Mouse (Mus musculus): ENCODE results near the gene App.

Gene App

GRCm38 (mm10) chr16:85084152-85084551 lies 89.4 kb downstream of the App start:
- no peak for DNase-seq (ENCODE audit: low spot score in 2 of 2)

GRCm38 (mm10) chr16:85075330-85075729 lies 98.2 kb downstream of the App start:
- no peak for DNase-seq (ENCODE audit: low spot score in 2 of 2)

GRCm38 (mm10) chr16:85074889-85075288 lies 98.7 kb downstream of the App start:
- DNase-seq (ENCODE audit: low spot score in 2 of 2), result no peak

- no peak for DNase-seq (ENCODE audit: low spot score in 2 of 2)
Measured at GRCm38 (mm10) chr16:85072624-85073023, 100.9 kb downstream of the App start.

- no peak for DNase-seq (ENCODE audit: low spot score in 2 of 2)
Measured at GRCm38 (mm10) chr16:85071791-85072190, 101.8 kb downstream of the App start.

- no peak for DNase-seq (ENCODE audit: low spot score in 2 of 2)
Measured at GRCm38 (mm10) chr16:85071248-85071647, 102.3 kb downstream of the App start.

GRCm38 (mm10) chr16:85067254-85067893 lies 106.2 kb downstream of the App start:
- no peak for DNase-seq (ENCODE audit: low spot score in 2 of 2)

GRCm38 (mm10) chr16:85066227-85066626 lies 107.3 kb downstream of the App start:
- no peak for DNase-seq (ENCODE audit: low spot score in 2 of 2)

- DNase-seq (ENCODE audit: low spot score in 2 of 2), result no peak
Measured at GRCm38 (mm10) chr16:85064800-85065199, 108.8 kb downstream of the App start.

- DNase-seq (ENCODE audit: low spot score in 2 of 2), result no peak
Measured at GRCm38 (mm10) chr16:85062732-85063131, 110.8 kb downstream of the App start.

GRCm38 (mm10) chr16:85061725-85062124 lies 111.8 kb downstream of the App start:
- DNase-seq (ENCODE audit: low spot score in 2 of 2), result no peak

- DNase-seq (ENCODE audit: low spot score in 2 of 2), result no peak
Measured at GRCm38 (mm10) chr16:85058138-85058537, 115.4 kb downstream of the App start.

GRCm38 (mm10) chr16:85056212-85056611 lies 117.4 kb downstream of the App start:
- DNase-seq (ENCODE audit: low spot score in 2 of 2), result no peak

- DNase-seq (ENCODE audit: low spot score in 2 of 2), result no peak
Measured at GRCm38 (mm10) chr16:85053996-85054395, 119.6 kb downstream of the App start.

GRCm38 (mm10) chr16:85047310-85047709 lies 126.3 kb downstream of the App start:
- no peak for DNase-seq (ENCODE audit: low spot score in 2 of 2)

- DNase-seq (ENCODE audit: low spot score in 2 of 2), result no peak
Measured at GRCm38 (mm10) chr16:85041153-85041959, 132.2 kb downstream of the App start.

GRCm38 (mm10) chr16:85038731-85039130 lies 134.8 kb downstream of the App start:
- DNase-seq (ENCODE audit: low spot score in 2 of 2), result no peak

- DNase-seq (ENCODE audit: low spot score in 2 of 2), result no peak
Measured at GRCm38 (mm10) chr16:85037969-85038644, 135.5 kb downstream of the App start.

GRCm38 (mm10) chr16:85035815-85036214 lies 137.8 kb downstream of the App start:
- DNase-seq (ENCODE audit: low spot score in 2 of 2), result no peak

- DNase-seq (ENCODE audit: low spot score in 2 of 2), result no peak
Measured at GRCm38 (mm10) chr16:85033747-85034146, 139.8 kb downstream of the App start.

GRCm38 (mm10) chr16:85030810-85031209 lies 142.8 kb downstream of the App start:
- DNase-seq (ENCODE audit: low spot score in 2 of 2), result no peak

- no peak for DNase-seq (ENCODE audit: low spot score in 2 of 2)
Measured at GRCm38 (mm10) chr16:85028396-85028795, 145.2 kb downstream of the App start.

- DNase-seq (ENCODE audit: low spot score in 2 of 2), result no peak
Measured at GRCm38 (mm10) chr16:85024706-85025105, 148.9 kb downstream of the App start.
